Mouse (Mus musculus) forebrain, embryonic 16.5 days (tissue): ENCODE data around the gene Prkra. TPM values are rescaled to one million over a fixed set of nuclear protein-coding genes. Genes with fewer than 3 reads are reported as not detected.
A peak's percentile ranks its signal among the peaks of the same experiment; 100 is the strongest.
"Not testable (repeated sequence)": the region's sequence is repeated elsewhere in the genome, so short reads cannot be mapped to it uniquely, and the experiment has no call there.

Experiments
- ATAC-seq: fragments of 200-750 bp; cut with Nextera tagmentation; 2 replicates; pipeline ENCODE4 v1.8.0; 2017; ENCODE audit warnings: mild to moderate bottlenecking, moderate library complexity
- H3K27ac ChIP-seq: fragments of 300-500 bp; sonication (generic); 2 replicates; pipeline ENCODE4 v1.5.1; 2014; ENCODE audit warnings: low read length, control low read depth
- H3K27me3 ChIP-seq: fragments of 300-500 bp; sonication (generic); replicated peaks from 2 replicates; pipeline ENCODE4 v1.6.1; 2014; ENCODE audit warnings: low read length; ENCODE audit not compliant: control insufficient read depth, insufficient read depth
- H3K36me3 ChIP-seq: fragments of 300-500 bp; sonication (generic); 2 replicates; pipeline ENCODE4 v1.6.1; 2014; ENCODE audit not compliant: control insufficient read depth, insufficient read depth
- H3K4me1 ChIP-seq: fragments of 300-500 bp; sonication (generic); replicated peaks from 2 replicates; pipeline ENCODE4 v1.6.1; 2014; ENCODE audit warnings: low read length; ENCODE audit not compliant: control insufficient read depth, insufficient read depth
- H3K4me2 ChIP-seq: fragments of 300-500 bp; sonication (generic); 2 replicates; pipeline ENCODE4 v1.6.1; 2014; ENCODE audit warnings: mild to moderate bottlenecking, low read length, control low read depth
- H3K4me3 ChIP-seq: fragments of 300-500 bp; sonication (generic); replicated peaks from 2 replicates; pipeline ENCODE4 v1.5.1; 2014; ENCODE audit warnings: mild to moderate bottlenecking, low read length, control low read depth
- H3K9ac ChIP-seq: fragments of 300-500 bp; sonication (generic); replicated peaks from 2 replicates; pipeline ENCODE4 v1.6.1; 2014; ENCODE audit warnings: low read depth, low read length, control low read depth
- H3K9me3 ChIP-seq: fragments of 300-500 bp; sonication (generic); 2 replicates; pipeline ENCODE4 v1.6.1; 2016; ENCODE audit warnings: low read length; ENCODE audit not compliant: control insufficient read depth
- WGBS: fragments of 180-500 bp; shearing (Covaris S2); extraction: QIAGEN DNeasy Blood & Tissue Kit; methylation state at CpG from one replicate; pipeline ENCODE4 v1.1.7; 2014; 5-methylcytosine and 5-hydroxymethylcytosine counted together
- polyA plus RNA-seq: library from polyadenylated mRNA; unstranded; fragments of >200 nt; fragmentation: Nextera tagmentation; extraction: Ambion mirVana; gene quantifications from 2 replicates; pipeline ENCODE4 v1.2.1, GENCODE M21; 2015

Prkra gene
- polyA plus RNA-seq, 1 experiment from 2014 or later, result 99.7 TPM

DNA sequence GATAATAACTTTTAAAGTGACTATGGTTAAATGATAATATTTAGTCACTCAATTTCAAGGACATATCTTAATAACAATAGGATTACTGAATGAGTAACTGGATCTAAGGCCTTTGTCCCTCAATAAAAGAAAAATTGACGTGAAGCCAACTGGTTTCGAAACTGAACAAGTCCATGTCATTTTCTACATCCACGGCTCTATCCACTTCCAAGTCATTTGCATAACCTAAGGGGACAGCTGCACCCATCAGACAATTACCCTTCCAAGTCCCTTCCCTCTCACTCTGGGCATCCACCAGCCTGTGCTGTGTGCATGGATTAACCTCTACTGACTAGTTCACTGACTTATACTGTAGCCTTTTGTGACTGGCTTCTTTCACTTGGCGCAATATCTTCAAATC lies 16.2 kb downstream of the Prkra start:
- H3K36me3 ChIP-seq, result peaks cover 54% of the 10 kb centered on the region
- H3K9ac ChIP-seq, result no peak overlapping the region
- ATAC-seq, result no peak
- peaks cover 1% of the 10 kb centered on the region; the same call in 1 of the 2 replicates for H3K9me3 ChIP-seq
- 67% methylated on average over 4 of the region's 4 CpGs for WGBS
- H3K27me3 ChIP-seq, result no peaks in the 10 kb centered on the region
- no peaks in the 10 kb centered on the region for H3K4me1 ChIP-seq
- H3K27ac ChIP-seq, result no peak overlapping the region
- no peak overlapping the region for H3K4me3 ChIP-seq
- no peak overlapping the region for H3K4me2 ChIP-seq

DNA sequence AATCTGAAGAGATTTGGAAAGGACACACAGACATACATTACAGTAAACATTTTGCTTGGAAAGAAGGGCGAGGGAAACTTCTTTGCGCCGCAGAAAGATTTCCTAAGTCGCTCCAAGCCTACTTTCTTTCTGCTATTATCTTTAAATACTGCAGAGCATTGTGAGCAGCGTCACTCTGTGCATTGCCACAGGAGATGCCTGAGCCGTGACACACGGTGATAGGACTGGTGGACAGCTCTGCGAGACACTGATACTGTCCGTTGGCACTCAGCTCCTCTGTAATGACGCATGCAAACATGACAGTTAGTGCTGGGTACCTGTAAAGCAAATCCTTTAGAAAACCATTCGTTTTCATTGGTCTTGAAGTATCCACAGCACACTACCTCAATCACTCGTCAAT lies 17.5 kb downstream of the Prkra start:
- Histone ChIP-seq H3K4me2 (no peak overlapping the region), H3K27me3 (no peaks in the 10 kb centered on the region)
- 94% methylated on average over 12 of the region's 12 CpGs for WGBS

DNA sequence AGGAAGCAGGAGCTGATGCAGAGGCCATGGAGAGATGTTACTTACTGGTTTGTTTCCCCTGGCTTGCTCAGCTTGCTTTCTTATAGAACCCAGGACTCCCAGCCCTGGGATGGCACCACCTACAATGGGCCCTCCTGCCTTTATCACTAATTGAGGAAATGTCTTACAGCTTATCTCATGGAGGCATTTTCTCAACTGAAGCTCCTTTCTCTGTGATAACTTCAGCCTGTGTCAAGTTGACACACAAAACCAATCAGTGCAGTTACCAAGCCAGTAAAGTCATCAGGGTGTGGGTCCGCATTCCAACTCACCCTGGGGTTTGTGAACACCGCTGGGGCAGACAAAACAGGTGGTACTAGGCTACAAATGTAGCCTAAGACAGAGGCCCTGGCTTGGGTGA lies 25.5 kb downstream of the Prkra start:
- not testable (repeated sequence) for H3K9ac ChIP-seq, H3K4me1 ChIP-seq, H3K27me3 ChIP-seq, H3K27ac ChIP-seq, H3K4me3 ChIP-seq, H3K4me2 ChIP-seq, H3K9me3 ChIP-seq, ATAC-seq
- WGBS, result 98% methylated on average over 2 of the region's 2 CpGs
- H3K36me3 ChIP-seq, result peaks cover 19% of the 10 kb centered on the region

More for the DNA sequence above, 17.5 kb downstream of the Prkra start:
- Histone ChIP-seq H3K36me3 (peaks cover 48% of the 10 kb centered on the region), H3K27ac (no peak overlapping the region), H3K9ac (no peak overlapping the region), H3K4me1 (no peaks in the 10 kb centered on the region), H3K4me3 (no peak overlapping the region), H3K9me3 (peaks cover 3% of the 10 kb centered on the region; the same call in 1 of the 2 replicates)
- ATAC-seq, result no peak

DNA sequence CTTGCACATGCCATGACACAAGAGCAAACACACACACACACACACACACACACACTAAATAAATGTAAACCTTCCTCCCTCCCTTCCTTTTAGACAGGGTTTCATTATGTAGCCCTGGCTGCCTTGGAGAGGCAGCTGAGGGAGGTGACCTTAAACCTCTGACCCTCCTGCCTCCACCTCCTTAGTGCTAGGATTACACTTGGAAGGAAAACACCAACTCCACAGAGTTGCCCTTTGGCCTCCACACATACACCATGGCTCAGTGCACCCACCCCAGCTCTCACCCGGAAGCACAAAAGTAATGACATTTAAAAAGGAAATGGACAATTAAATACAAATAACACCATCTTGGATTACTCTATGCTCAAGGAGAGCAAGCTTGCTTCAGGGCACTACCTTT lies 26.1 kb downstream of the Prkra start:
- Histone ChIP-seq H3K36me3 (peaks cover 15% of the 10 kb centered on the region), H3K27me3 (no peaks in the 10 kb centered on the region), H3K4me3 (no peak overlapping the region), H3K9me3 (peaks cover 3% of the 10 kb centered on the region; the same call in 1 of the 2 replicates), H3K9ac (no peak overlapping the region), H3K4me2 (no peak overlapping the region), H3K4me1 (no peaks in the 10 kb centered on the region), H3K27ac (no peak overlapping the region)
- WGBS, result 88% methylated on average over 1 of the region's 1 CpGs
- ATAC-seq, result no peak

DNA sequence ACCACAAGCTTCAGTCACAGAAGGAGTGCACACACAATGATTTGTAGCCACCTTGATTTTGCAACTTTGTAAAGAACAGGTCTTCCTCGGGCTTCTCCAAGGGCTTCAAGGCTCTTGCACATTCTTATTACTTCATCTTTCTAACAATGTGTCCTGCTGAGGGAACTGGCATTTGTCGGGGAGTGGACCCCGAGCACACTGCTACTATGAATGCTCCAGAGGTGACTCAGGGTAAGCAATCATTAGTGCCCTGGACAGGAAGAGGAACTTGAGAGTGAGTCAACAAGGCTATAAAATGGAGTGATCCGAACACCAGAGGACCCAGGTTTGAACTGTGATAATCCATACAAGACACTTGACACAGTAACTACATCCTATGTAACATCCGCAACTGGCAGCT lies 27.6 kb downstream of the Prkra start:
- Histone ChIP-seq H3K27me3 (no peaks in the 10 kb centered on the region), H3K4me3 (no peak overlapping the region), H3K9ac (no peak overlapping the region), H3K27ac (no peak overlapping the region), H3K9me3 (no peaks in the 10 kb centered on the region), H3K4me2 (no peak overlapping the region), H3K4me1 (no peaks in the 10 kb centered on the region), H3K36me3 (peaks cover 8% of the 10 kb centered on the region)
- ATAC-seq, result no peak
- WGBS, result 94% methylated on average over 5 of the region's 5 CpGs

DNA sequence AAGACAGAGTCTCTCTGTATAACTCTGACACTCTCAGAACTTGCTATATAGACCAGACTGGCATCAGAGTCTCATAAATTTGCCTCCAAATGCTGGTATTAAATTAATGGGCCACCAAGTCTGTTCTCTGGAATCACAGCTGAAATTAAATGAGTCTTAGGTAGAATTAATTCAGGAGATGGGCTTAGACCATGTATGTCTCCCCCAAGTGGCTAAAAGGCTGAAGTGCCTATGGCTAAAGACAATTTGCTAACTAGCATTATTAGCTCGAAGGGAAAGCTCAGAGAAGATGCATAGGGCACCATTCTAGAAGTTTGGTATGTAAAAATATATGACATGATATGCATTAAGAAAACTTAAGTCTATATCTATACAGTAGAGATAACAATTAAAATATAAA lies 29.7 kb downstream of the Prkra start:
- Histone ChIP-seq H3K4me3 (no peak overlapping the region), H3K27ac (no peak overlapping the region), H3K9ac (no peak overlapping the region), H3K27me3 (no peaks in the 10 kb centered on the region), H3K4me1 (no peaks in the 10 kb centered on the region), H3K9me3 (no peaks in the 10 kb centered on the region), H3K36me3 (no peaks in the 10 kb centered on the region), H3K4me2 (no peak overlapping the region)
- 29% methylated on average over 1 of the region's 1 CpGs for WGBS
- ATAC-seq, result peak; percentile 80

DNA sequence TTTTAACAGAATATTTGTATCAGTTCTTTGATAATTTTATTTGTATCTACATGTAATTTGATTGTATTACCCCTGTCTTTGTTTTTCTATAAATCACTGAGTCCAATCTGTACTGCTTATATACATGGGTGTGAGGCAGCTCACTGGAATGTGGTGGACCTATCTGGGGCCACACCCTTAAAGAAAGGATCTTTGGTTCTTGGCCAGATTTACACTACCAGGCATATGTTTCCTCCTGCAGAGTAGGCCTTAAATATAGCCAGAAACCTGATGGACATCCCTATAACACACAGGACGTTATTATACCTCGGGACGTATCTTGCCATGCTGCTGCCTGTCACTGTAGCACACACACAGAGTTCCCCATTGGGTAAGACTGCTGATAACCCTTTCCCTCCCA lies 35.8 kb downstream of the Prkra start:
- Histone ChIP-seq H3K27me3 (no peaks in the 10 kb centered on the region), H3K27ac (no peak overlapping the region), H3K4me3 (no peak overlapping the region), H3K36me3 (no peaks in the 10 kb centered on the region), H3K4me2 (no peak overlapping the region), H3K4me1 (no peaks in the 10 kb centered on the region), H3K9ac (no peak overlapping the region), H3K9me3 (no peaks in the 10 kb centered on the region)
- 85% methylated on average over 3 of the region's 3 CpGs for WGBS
- ATAC-seq, result no peak

DNA sequence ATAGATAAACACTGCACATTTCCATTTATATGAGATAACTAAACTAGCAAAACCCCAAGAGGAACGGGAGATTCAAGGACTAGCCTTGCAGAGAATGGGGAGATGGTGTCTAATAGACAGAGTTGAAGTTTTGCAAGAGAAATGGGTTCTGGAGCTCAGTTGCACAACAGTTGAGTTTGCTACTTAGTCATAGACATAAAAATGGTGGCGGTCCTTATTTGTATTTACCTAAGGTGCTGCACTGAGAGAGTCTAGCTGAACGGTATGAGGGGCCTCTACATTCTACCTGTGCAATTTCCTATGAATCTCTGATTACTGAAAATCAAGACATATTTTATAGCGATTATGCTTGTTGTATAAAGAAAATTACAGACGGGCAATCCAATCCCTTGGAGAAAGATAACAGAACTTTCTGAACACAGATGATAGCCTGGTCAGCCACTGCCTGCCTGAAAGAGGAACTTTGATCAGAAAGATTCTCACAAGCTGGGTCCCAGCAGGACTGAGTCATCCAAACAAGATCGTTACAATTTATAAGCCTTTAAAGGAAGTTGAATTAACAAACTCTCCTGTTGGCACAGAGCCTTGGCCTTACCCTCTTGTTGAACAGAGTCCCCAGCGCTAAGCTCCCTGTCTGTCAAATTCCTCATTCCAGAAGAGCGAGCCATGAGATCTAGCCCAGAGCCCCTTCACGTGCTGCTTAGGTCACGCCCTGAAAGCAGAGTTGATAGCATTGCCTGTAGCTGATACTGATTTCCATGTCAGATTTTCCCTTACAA lies 37.3 kb downstream of the Prkra start:
- 70% methylated on average over 10 of the region's 10 CpGs for WGBS
- H3K27ac ChIP-seq, result no peak overlapping the region

DNA sequence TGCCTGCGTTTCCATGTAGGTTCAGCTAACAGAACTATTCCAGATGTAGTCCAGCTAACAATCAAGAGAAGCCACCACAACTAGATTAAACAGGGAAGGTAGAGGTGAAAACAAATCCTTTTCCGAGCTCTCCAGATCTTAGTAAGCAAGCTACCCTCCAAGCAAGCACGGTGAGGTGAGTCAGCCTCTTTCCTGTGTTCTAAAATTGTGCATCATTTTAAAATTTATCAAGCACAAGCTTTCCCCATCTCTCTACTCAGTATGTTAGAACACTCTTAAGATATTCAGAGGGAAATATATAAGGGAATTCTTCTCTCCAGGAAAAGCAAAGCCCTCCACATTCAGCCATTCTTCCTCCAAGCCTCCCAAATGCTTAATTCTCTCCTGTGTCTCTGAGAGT lies 41.1 kb downstream of the Prkra start:
- Histone ChIP-seq H3K36me3 (no peaks in the 10 kb centered on the region), H3K27me3 (no peaks in the 10 kb centered on the region), H3K9ac (no peak overlapping the region), H3K27ac (no peak overlapping the region), H3K4me1 (no peaks in the 10 kb centered on the region), H3K9me3 (no peaks in the 10 kb centered on the region), H3K4me2 (no peak overlapping the region), H3K4me3 (no peak overlapping the region)
- 86% methylated on average over 3 of the region's 3 CpGs for WGBS
- ATAC-seq, result no peak

More for the DNA sequence above, 37.3 kb downstream of the Prkra start:
- ATAC-seq, result no peak
- no peaks in the 10 kb centered on the region for H3K4me1 ChIP-seq
- H3K9ac ChIP-seq, result no peak overlapping the region
- no peaks in the 10 kb centered on the region for H3K27me3 ChIP-seq
- H3K4me3 ChIP-seq, result no peak overlapping the region
- no peak overlapping the region for H3K4me2 ChIP-seq
- H3K36me3 ChIP-seq, result no peaks in the 10 kb centered on the region
- H3K9me3 ChIP-seq, result no peaks in the 10 kb centered on the region

DNA sequence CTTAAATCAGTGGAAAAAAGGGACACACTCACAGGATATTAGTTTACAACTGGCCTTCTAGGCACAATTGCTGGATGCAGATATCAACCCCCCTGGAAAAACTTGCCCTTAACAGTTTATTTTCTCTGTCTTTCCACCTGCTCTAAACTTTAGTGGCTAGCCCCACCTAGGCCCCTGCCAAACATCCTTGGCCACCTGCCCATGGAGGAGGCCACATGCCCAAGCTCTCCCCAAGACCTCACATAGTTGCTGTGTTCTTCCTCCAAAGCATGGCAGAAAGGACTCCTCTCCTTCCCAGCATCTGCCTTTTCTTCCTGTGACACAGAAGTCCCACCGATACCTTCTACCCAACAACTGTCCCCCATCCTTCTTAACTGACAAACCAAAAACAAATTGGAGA lies 45.6 kb downstream of the Prkra start:
- H3K9me3 ChIP-seq, result no peaks in the 10 kb centered on the region
- ATAC-seq, result no peak
- H3K4me1 ChIP-seq, result no peaks in the 10 kb centered on the region
- H3K27me3 ChIP-seq, result no peaks in the 10 kb centered on the region
- no peak overlapping the region for H3K4me3 ChIP-seq
- WGBS, result 100% methylated on average over 1 of the region's 1 CpGs
- no peak overlapping the region for H3K4me2 ChIP-seq
- H3K36me3 ChIP-seq, result no peaks in the 10 kb centered on the region
- no peak overlapping the region for H3K27ac ChIP-seq
- no peak overlapping the region for H3K9ac ChIP-seq
